Comparison of ENCODE assay signal across 8 mouse cellular contexts in genomic region chr2:73085669-73086304, GRCm38 (mm10).
DNase-seq lines count a peak whose midpoint lies in the region; ATAC-seq lines count a peak whose summit lies in the region.

No protein-coding gene starts in this region.

- H3K4me2 ChIP-seq in heart, embryonic 15.5 days = peak overlapping the region; percentile 33; the same call in 1 of the 2 replicates

- WGBS in heart, embryonic 15.5 days = 9% methylated on average over 8 of the region's 8 CpGs

- no peaks in the 10 kb centered on the region for H3K27me3 ChIP-seq in heart, embryonic 15.5 days

- H3K4me3 ChIP-seq in heart, embryonic 15.5 days = no peak overlapping the region

- peak overlapping the region; percentile 45; the same call in 1 of the 2 replicates for H3K27ac ChIP-seq in heart, embryonic 15.5 days

- peak; percentile 35 to 45 for DNase-seq in cerebellum, postnatal 14 days
- no peak for DNase-seq in cerebellum, adult 9-10 months
- DNase-seq in embryo, embryonic 10.5 days (ENCODE audit: low spot score) = peak; percentile 51
- DNase-seq in kidney, postnatal 4 days = peak; percentile 61 to 66
- peak; percentile 53 for DNase-seq in lung, postnatal 36 days
- DNase-seq in right cerebral cortex, postnatal 36 days (ENCODE audit: low spot score in 2 of 2) = peak; percentile 15 to 19
- no peak for DNase-seq in ovary, postnatal 10 days (ENCODE audit: low spot score)

- peak; percentile 80 for ATAC-seq in heart, embryonic 15.5 days (replicated peaks; ENCODE audit: insufficient number of reproducible peaks, insufficient read depth, low FRiP score, low read depth)

- no peaks in the 10 kb centered on the region for H3K9me3 ChIP-seq in heart, embryonic 15.5 days (replicated peaks)

- peaks cover 20% of the 10 kb centered on the region for H3K4me1 ChIP-seq in heart, embryonic 15.5 days (replicated peaks)

- H3K9ac ChIP-seq in heart, embryonic 15.5 days = peak overlapping the region; percentile 33; the same call in 1 of the 2 replicates

- no peaks in the 10 kb centered on the region for H3K36me3 ChIP-seq in heart, embryonic 15.5 days

Comparison
In these comparisons a context has a peak if more than half of its experiments do, and no peak if none do; other contexts are left out.
1. DNase-seq: peak in cerebellum, postnatal 14 days (2 of 2), embryo, embryonic 10.5 days (single experiment), kidney, postnatal 4 days (2 of 2), lung, postnatal 36 days (single experiment) and right cerebral cortex, postnatal 36 days (2 of 2); none in cerebellum, adult 9-10 months (single experiment) and ovary, postnatal 10 days (single experiment).